Mouse (Mus musculus) R1 (cell line): ENCODE data around the gene Papln.

ENCODE experiments used
- DNase-seq: peaks from one replicate; pipeline ENCODE4 v3.0.0-alpha.2; 2018; ENCODE audit warnings: low read depth, low spot score

Papln gene

GRCm38 (mm10) chr12:83830424-83830823 lies 67.0 kb downstream of the Papln start:
- DNase-seq, result no peak

- no peak for DNase-seq
These were observed 70.5 kb downstream of the Papln start for GRCm38 (mm10) chr12:83833979-83834378.

GRCm38 (mm10) chr12:83841409-83842190 lies 78.2 kb downstream of the Papln start:
- DNase-seq, result peak; percentile 64
